Mouse (Mus musculus) ES-E14 (cell line): ENCODE measurements around the gene Ankrd1.

Experiments used
- CHD2 ChIP-seq: IDR thresholded peaks from 2 replicates; pipeline ENCODE4 v1.6.1; 2014; ENCODE audit warnings: mild to moderate bottlenecking, low read depth, low read length, inconsistent platforms
- HCFC1 ChIP-seq: IDR thresholded peaks from 2 replicates; pipeline ENCODE4 v1.6.1; 2012; ENCODE audit warnings: low read length, inconsistent platforms, borderline replicate concordance; ENCODE audit not compliant: insufficient read depth
- MAFK ChIP-seq: IDR thresholded peaks from 2 replicates; pipeline ENCODE4 v1.6.1; 2014; ENCODE audit warnings: mild to moderate bottlenecking, low read depth, low read length, inconsistent platforms; ENCODE audit not compliant: insufficient read depth
- ZC3H11A ChIP-seq: IDR thresholded peaks from 2 replicates; pipeline ENCODE4 v1.6.1; 2012; ENCODE audit warnings: low read depth, mild to moderate bottlenecking, inconsistent platforms, low read length, borderline replicate concordance

DNA sequence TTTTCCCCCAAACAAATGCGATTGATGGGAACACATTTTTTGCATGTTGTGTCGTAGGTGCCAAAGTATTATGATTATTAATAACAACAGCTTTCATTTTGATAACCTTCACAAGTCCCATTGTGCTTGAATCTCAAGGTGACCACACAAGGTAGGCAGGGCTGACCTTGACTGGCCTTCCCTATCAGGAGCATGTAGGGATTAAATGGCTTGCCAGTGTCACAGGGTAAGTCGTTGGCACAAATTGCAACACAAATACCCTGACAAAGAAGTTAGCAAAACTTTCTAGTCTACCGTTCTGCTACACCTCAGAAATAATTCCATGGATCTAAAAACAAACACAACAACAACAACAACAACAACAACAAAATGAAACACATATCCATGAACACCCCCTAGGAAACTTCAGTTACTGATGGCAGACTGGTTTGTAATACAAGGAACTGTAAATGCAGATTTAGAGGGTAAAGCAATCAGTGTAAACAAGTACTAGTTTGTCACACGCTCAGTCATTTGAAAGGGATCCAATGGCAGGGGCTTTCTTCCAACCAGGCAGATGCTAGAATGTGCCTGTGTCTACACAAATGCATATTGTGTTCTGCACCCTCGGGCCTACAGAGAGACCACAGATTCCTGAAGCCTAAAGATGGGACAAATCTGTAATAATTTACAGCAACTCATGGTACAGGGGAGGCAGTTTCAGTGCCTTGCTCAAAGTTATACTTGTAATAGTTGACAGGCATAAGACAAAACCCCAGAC lies 46.7 kb upstream of the Ankrd1 start:
- no peak for TF ChIP-seq MAFK
- no peak for TF ChIP-seq HCFC1
- TF ChIP-seq CHD2, result no peak
- no peak for TF ChIP-seq ZC3H11A
